8 mouse cellular contexts compared by ENCODE assay signal in genomic region chr10:18549321-18550216, GRCm38 (mm10). TPM values are rescaled to one million over a fixed set of nuclear protein-coding genes. Genes with fewer than 3 reads are reported as not detected.
A peak's percentile ranks its signal among the peaks of the same experiment; 100 is the strongest.
DNase-seq lines count a peak whose midpoint lies in the region; ATAC-seq lines count a peak whose summit lies in the region.

No protein-coding gene starts in this region.

- no peak for DNase-seq in kidney, adult 8-10 months
- DNase-seq in embryo, embryonic 10 days (ENCODE audit: low spot score), result peak; percentile 63
- peak; percentile 68 for DNase-seq in midbrain, embryonic 10.5 days (ENCODE audit: low spot score)
- DNase-seq in ovary, postnatal 36 days (ENCODE audit: low spot score), result no peak
- DNase-seq in spleen, postnatal 4 days (ENCODE audit: low spot score in 2 of 2), result no peak

- H3K9me3 ChIP-seq in kidney, embryonic 15.5 days (replicated peaks), result no peaks in the 10 kb centered on the region
- H3K9me3 ChIP-seq in hindbrain, embryonic 13.5 days, result no peaks in the 10 kb centered on the region
- H3K9me3 ChIP-seq in midbrain, embryonic 10.5 days (replicated peaks), result no peaks in the 10 kb centered on the region

- H3K4me2 ChIP-seq in kidney, embryonic 15.5 days, result peak overlapping the region; percentile 73
- H3K4me2 ChIP-seq in hindbrain, embryonic 13.5 days, result peak overlapping the region; percentile 58

- ATAC-seq in kidney, embryonic 15.5 days (replicated peaks; ENCODE audit: low FRiP score), result peak; percentile 15; the same call in 1 of the 2 replicates
- peak; percentile 54 for ATAC-seq in hindbrain, embryonic 13.5 days (ENCODE audit: low FRiP score)
- ATAC-seq in monocyte, adult 5-6 weeks (replicated peaks; ENCODE audit: insufficient number of reproducible peaks, low FRiP score, low TSS enrichment, poor library complexity, severe bottlenecking), result no peak

- peak overlapping the region; percentile 36 for H3K9ac ChIP-seq in kidney, embryonic 15.5 days
- H3K9ac ChIP-seq in hindbrain, embryonic 13.5 days, result peak overlapping the region; percentile 65

- peak overlapping the region; percentile 45 for H3K4me3 ChIP-seq in kidney, embryonic 15.5 days (replicated peaks)
- peak overlapping the region; percentile 42 for H3K4me3 ChIP-seq in hindbrain, embryonic 13.5 days
- H3K4me3 ChIP-seq in midbrain, embryonic 10.5 days, result peak overlapping the region; percentile 57

- 4% methylated on average over 35 of the region's 35 CpGs for WGBS in kidney, embryonic 15.5 days
- 4% methylated on average over 35 of the region's 35 CpGs for WGBS in hindbrain, embryonic 13.5 days
- 3% methylated on average over 34 of the region's 35 CpGs for WGBS in midbrain, embryonic 10.5 days

- no peak overlapping the region for H3K27ac ChIP-seq in kidney, embryonic 15.5 days
- H3K27ac ChIP-seq in hindbrain, embryonic 13.5 days, result no peak overlapping the region
- H3K27ac ChIP-seq in midbrain, embryonic 10.5 days (replicated peaks), result peak overlapping the region; percentile 61

- H3K27me3 ChIP-seq in kidney, embryonic 15.5 days, result no peaks in the 10 kb centered on the region
- 0 out of 2 replicates have a peak, but pooled peaks cover 3% of the 10 kb centered on the region for H3K27me3 ChIP-seq in hindbrain, embryonic 13.5 days
- H3K27me3 ChIP-seq in midbrain, embryonic 10.5 days (ENCODE audit: low read depth, poor library complexity, severe bottlenecking), result peaks cover 12% of the 10 kb centered on the region

- H3K4me1 ChIP-seq in kidney, embryonic 15.5 days, result peaks cover 17% of the 10 kb centered on the region
- peaks cover 15% of the 10 kb centered on the region for H3K4me1 ChIP-seq in hindbrain, embryonic 13.5 days (replicated peaks)
- peaks cover 24% of the 10 kb centered on the region for H3K4me1 ChIP-seq in midbrain, embryonic 10.5 days

- no peaks in the 10 kb centered on the region for H3K36me3 ChIP-seq in kidney, embryonic 15.5 days
- no peaks in the 10 kb centered on the region for H3K36me3 ChIP-seq in hindbrain, embryonic 13.5 days
- H3K36me3 ChIP-seq in midbrain, embryonic 10.5 days, result no peaks in the 10 kb centered on the region

RNA-seq across cellular contexts. Expression of gene Hebp2, which starts 3.7 kb away (rescaled TPM):
- 12.6 and 12.8 TPM in 2 replicates for polyA plus RNA-seq in kidney, embryonic 15.5 days (2015; fragmentation: Nextera tagmentation; extraction: Ambion mirVana)
- polyA plus RNA-seq in hindbrain, embryonic 13.5 days (2015; fragmentation: Nextera tagmentation; extraction: Ambion mirVana), result 12.3 and 12.8 TPM in 2 replicates
- 14.7 and 14.8 TPM in 2 replicates for polyA plus RNA-seq in midbrain, embryonic 10.5 days (2016; fragmentation: Nextera tagmentation; extraction: Ambion mirVana)
- 0.29 to 1.2 TPM in 2 of 3 replicates, not detected in the other for total RNA-seq in monocyte, adult 5-6 weeks (2017)

Comparison
In these comparisons a context has a peak if more than half of its experiments do, and no peak if none do; other contexts are left out.
1. DNase-seq: peak in embryo, embryonic 10 days (single experiment) and midbrain, embryonic 10.5 days (single experiment); none in kidney, adult 8-10 months (0 of 2), ovary, postnatal 36 days (single experiment) and spleen, postnatal 4 days (0 of 2).
2. Peak in every context shown above with its lines, with median percentiles within 50 percentile points of each other: H3K4me3 ChIP-seq.